Mouse (Mus musculus) urinary bladder, postnatal 14 days (tissue): ENCODE measurements at regions not wholly inside any gene's neighbourhood (a gene's known extent, or its start where the extent isn't known, plus 50 kb on each side); places are given as distances from the start of the nearest gene placed in this dataset.

Experiments used
- DNase-seq: peaks from one replicate; pipeline ENCODE4 v3.0.0; 2021; ENCODE audit warnings: low spot score

DNA sequence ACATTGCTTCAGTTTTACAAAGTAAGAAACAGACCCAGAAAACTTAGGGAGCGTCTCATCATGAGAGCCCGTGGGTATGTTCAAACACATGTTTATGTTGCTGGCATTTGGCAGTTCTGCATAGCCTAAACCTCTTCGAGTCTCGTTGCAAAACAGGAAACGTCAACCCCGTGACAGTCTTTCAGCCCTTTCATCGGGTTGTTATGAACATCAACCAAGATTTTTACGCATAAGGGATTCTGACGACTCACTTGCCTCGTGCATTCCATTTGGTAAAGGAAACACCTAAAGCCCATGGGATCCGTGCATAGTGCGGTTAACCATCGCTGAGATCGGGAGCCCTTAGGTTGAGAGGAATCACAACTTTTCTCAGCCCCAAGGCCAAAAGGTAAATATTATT lies 115.7 kb downstream of the Gpam start:
- no peak for DNase-seq

DNA sequence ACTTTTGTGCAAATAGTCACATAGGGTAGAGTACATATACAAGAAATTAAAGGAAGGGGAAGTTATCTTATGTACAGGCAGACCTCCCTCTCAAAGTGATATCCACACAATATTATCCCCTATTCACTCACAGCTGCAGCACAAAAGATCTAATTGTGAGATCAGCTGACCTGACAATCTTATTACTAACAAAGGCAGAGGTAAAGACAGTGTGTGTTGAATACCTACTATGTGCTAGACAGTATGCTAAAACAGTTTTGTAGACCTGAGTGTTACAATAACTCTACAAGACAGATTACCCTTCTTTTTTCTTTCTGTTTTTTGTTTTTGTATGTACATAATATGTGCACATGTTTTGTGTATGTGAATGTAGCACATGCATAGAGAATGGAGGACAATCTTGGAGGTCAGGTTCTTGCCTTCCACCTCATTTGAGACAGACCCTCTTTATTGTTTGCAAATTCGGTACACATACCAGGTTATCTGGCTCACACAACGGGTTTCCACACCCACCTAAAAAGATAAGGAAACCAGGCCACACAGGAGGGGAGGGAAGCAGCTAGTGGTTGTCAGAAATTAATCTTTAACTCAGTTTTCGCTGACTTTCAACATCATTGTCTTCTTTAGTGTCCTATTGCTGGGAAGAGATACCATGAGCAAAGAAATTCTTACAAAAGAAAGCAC lies 118.4 kb downstream of the Gpam start:
- DNase-seq = no peak

DNA sequence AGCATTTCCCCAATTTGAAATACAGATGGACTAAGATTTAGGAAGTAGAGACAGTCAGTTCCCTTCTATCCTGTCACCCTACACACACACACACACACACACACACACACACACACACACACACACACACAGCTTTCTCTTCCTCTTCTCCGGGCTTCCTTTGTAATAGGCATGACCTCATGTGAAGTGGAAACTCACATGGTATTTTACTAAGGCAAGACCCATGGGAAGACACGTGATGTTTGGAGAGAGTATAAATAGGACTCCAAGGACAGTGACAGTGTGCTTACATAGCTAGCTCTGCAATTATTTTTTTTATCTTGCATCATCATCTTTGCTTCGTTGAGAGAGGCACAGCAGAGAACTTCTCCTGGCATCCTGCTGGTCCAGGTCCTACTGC lies 137.1 kb downstream of the Gpam start:
- no peak for DNase-seq

- no peak for DNase-seq
These were observed 142.5 kb downstream of the Gpam start for GRCm38 (mm10) chr19:54984541-54984940.

GRCm38 (mm10) chr19:54982801-54983200 lies 144.2 kb downstream of the Gpam start:
- DNase-seq = no peak

GRCm38 (mm10) chr19:54971440-54972211 lies 155.4 kb downstream of the Gpam start:
- DNase-seq = no peak

DNA sequence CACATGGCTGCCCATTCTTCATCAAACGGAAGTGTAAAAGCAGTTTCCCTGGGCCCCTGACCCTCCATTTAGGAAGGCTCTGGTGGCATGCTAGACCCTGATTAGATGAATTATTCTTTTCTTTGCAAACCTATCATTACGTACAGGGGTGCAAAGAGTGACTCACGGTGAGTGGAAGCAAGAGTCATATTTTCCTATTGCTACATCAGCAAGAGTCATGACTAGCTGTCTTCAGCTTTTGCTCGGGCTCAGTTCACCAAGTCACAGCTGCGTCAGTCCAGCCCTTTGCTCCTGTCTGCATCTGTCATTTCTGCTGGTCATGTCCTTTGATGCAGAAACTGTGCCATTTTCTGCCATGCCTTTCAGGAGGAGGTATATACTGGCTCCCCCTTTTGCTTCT lies 168.7 kb downstream of the Gpam start:
- DNase-seq = no peak

DNA sequence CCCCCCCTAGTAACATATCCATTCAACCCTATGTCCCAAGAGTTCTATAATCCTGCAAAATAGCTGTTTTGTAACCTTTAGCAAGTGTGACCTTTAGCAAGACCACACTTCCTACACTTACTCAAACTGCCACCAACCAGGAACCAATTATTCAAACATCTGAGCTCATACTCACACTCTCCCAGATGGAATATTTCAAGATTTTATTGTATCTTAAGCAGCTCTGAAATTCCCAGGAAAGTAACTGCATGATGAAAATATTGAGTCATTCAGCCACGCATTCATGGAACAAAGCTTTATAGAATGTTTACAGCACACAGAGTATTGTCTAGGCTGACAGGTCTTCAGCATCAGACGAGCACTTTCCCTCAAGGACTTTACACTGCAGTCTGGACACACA lies 171.9 kb downstream of the Gpam start:
- no peak for DNase-seq

DNA sequence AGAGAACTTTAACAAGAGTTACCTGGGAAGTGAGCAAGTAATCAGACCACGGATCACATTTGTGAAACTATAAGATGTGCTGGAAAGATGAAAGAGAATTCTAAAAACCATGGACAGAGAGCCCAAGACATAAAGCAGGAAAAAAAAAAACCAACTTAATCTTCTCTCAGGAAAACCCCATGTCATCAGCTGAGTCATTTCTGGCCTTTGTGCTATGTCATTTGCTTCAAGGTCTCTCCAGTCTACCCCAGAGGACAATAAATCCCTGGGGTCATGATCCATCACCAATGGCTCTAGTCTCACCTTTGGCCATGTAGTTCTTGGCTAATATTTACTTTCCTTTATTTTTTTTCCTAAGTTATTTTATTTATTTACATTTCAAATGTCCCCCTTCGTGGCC lies 174.5 kb downstream of the Gpam start:
- no peak for DNase-seq

DNA sequence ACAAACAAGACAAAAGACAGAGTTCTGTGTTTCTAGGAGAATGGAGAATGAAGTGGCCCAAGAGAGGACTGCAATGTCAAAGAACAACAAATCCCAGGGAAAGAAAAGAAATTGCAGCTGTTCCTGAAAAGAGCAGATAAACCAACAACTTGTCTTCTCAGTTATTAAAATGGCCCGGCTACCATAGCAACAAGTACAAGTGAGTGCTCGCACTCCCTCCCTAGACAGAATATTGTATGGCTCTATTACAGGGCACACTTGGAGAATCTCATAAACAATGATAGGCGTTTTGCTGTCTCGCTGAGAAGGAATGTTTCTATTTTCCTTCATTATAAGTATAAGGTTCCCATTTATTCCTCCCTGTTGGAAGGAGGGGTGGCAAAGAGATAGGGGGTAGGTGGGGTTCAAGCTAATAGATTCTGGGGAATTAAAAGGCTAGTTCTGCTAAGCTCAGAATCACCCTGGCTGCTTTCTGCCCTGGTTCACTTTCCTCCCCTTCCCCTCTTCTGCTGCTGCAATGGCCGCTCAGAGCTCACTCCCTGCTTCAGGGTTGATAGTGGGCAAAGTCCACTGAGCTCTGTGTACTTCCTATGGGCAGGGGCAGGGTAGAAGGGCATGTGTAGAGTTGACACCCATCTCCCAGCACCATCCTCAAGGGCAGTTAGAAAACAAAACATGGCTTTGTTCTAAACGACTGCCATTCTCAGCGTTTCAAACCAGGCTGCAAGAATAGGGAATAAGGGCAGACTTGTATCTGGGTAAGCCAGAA lies 178.5 kb downstream of the Gpam start:
- DNase-seq = no peak

GRCm38 (mm10) chr19:54947583-54947982 lies 179.5 kb downstream of the Gpam start:
- no peak for DNase-seq

DNA sequence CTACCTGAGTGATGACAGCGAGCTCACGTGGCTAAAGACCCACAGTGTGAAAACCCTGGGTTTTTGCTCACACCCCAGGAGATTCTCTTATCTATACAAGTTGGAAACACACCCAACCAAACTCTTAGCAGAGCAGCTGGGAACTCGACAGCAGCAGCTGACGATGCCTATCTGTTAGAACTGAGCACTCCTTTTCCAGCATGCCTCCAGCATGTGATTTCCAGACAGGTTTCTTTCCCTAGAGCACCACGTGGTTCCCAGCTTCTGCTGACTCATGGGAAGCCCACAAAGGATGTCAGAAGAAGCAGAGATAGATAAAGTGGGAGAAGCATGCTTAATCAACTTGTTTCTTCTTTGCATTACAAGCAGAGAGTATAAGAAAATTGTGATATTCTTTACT lies 194.5 kb downstream of the Gpam start:
- DNase-seq = no peak

- no peak for DNase-seq
These were observed 201.2 kb downstream of the Gpam start for GRCm38 (mm10) chr19:54925888-54926287.

DNA sequence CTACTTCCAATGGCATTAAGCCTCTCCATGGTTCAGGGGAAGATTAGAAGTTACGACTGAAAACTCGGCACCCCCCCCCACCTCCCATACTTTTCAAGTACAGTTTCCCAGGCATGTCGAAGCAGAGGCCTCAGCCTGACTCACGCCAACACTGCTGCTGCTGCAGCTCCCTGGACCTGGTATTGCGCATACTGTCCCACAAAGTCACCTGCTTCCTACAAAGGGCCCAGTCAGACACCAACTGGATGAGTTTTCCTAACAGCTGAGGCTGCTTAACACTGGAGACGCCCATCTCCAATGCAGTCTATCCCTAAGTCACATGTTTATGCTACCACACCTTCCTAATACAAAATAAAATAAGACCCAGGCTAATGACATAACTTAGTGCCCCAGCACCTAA lies 207.4 kb downstream of the Gpam start:
- DNase-seq = no peak

GRCm38 (mm10) chr19:54893622-54894021 lies 233.4 kb downstream of the Gpam start:
- no peak for DNase-seq

GRCm38 (mm10) chr19:54867078-54867477 lies 260.0 kb downstream of the Gpam start:
- DNase-seq = no peak

GRCm38 (mm10) chr19:54855190-54855589 lies 271.8 kb downstream of the Gpam start:
- DNase-seq = no peak

- no peak for DNase-seq
These were observed 288.8 kb downstream of the Gpam start for GRCm38 (mm10) chr19:54838231-54838630.

DNA sequence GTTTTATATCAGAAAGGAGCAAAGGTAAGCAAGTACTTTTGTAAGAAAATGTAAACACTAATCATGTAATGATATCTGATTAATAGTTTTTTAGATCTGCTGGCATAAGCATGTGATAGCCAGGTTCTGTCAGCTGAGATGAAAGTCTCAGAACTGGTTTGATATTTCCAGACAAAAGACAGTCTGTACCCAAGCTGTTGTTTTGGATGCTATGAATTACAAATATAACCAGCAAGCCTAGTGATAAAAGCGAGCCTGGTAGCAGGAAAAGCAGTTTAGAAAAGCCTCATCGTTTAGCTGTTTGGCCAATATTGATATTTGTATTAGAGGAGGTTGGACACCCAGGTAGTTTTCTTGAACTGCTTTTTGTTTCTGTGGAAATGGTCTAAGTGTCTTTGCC lies 290.6 kb downstream of the Gpam start:
- no peak for DNase-seq

DNA sequence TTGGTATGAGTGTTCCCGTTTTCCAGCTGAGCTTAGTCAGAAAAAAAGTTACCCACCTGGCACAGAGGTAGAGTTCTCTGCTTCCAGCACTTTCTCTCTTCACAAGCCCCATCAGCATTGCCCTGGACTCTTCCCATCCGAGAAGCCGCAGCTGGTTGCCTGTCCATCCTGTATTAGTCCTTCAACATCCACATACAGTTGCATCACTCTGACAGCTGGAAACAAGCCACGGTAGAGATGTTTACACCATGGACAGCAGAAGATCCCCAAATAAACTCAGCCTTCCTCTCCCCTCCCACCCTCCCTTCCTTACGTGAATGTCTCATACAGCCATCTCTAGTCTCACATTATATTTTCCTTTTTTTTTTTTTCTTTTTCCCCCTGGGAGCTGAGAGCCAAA lies 304.9 kb downstream of the Gpam start:
- no peak for DNase-seq

DNA sequence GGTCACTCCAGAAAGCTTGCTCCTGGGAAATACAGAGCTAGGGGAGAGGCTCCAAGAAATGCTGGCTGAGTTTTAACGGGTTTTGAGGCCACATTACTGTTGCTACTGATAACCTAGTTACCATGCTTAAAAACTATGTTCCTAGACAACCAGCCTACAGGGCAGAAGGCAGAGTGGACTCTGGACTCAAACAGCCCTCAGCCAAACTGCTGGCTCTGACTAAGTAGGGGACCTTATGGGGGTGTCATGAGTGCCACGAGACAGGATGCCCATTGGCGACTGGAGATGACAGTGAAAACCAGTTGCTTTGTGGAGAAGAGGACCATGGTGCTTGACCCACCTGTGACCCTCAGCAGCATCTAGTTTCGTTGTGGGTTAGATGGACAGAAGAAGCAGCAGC lies 306.5 kb downstream of the Gpam start:
- DNase-seq = no peak

GRCm38 (mm10) chr19:54801123-54801742 lies 325.8 kb downstream of the Gpam start:
- no peak for DNase-seq

GRCm38 (mm10) chr19:54787171-54787570 lies 339.9 kb downstream of the Gpam start:
- DNase-seq = no peak
